Mouse (Mus musculus) MEL (cell line): ENCODE measurements around the gene Zfp414. TPM values are rescaled to one million over a fixed set of nuclear protein-coding genes. Genes with fewer than 3 reads are reported as not detected.
"Not testable (repeated sequence)": the region's sequence is repeated elsewhere in the genome, so short reads cannot be mapped to it uniquely, and the experiment has no call there.

Experiments used
- DNase-seq: peaks from one replicate; pipeline ENCODE4 v3.0.0; 2011; ENCODE audit warnings: low read depth, low spot score
- H3K27ac ChIP-seq: 2 replicates; pipeline ENCODE4 v1.5.1; 2012; ENCODE audit warnings: low read depth, mild to moderate bottlenecking, control low read depth, low read length, moderate library complexity; ENCODE audit not compliant: control insufficient read depth
- H3K27me3 ChIP-seq, 2 experiments: fragments of 150-350 bp in 1 of 2; sonication (generic) in 1 of 2; 2 replicates each; pipeline ENCODE4 v1.6.1; 2012; ENCODE audit warnings: low read length in 2 of 2, mild to moderate bottlenecking in 2 of 2, improper control_type of control experiment in 1 of 2, moderate library complexity in 1 of 2; ENCODE audit not compliant: insufficient read depth in 2 of 2, control insufficient read depth in 1 of 2
- H3K36me3 ChIP-seq, 2 experiments: 2 replicates each; pipeline ENCODE4 v1.6.1; 2012 to 2014; ENCODE audit warnings: low read length in 2 of 2, improper control_type of control experiment in 1 of 2, inconsistent platforms in 1 of 2, mild to moderate bottlenecking in 1 of 2; ENCODE audit not compliant: insufficient read depth in 2 of 2, control insufficient read depth in 1 of 2
- H3K4me1 ChIP-seq, 2 experiments: fragments of 150-350 bp in 1 of 2; sonication (generic) in 1 of 2; 2 replicates each; pipeline ENCODE4 v1.6.1; 2012; ENCODE audit warnings: low read length in 2 of 2, improper control_type of control experiment in 1 of 2, mild to moderate bottlenecking in 1 of 2; ENCODE audit not compliant: insufficient read depth in 2 of 2, control insufficient read depth in 1 of 2
- H3K4me3 ChIP-seq, 2 experiments: fragments of 150-350 bp in 1 of 2; sonication (generic) in 1 of 2; 2 replicates each; pipeline ENCODE4 v1.5.1; 2012; ENCODE audit warnings: low read depth in 2 of 2, low read length in 2 of 2, mild to moderate bottlenecking in 2 of 2, moderate library complexity in 2 of 2, control low read depth in 1 of 2, improper control_type of control experiment in 1 of 2; ENCODE audit not compliant: control insufficient read depth in 1 of 2, insufficient read depth in 1 of 2
- H3K79me2 ChIP-seq: 2 replicates; pipeline ENCODE4 v1.6.1; 2012; ENCODE audit warnings: mild to moderate bottlenecking, low read length, moderate library complexity; ENCODE audit not compliant: control insufficient read depth, poor library complexity, insufficient read depth
- H3K9ac ChIP-seq: 2 replicates; pipeline ENCODE4 v1.6.1; 2012; ENCODE audit warnings: low read depth, mild to moderate bottlenecking, control low read depth, low read length, moderate library complexity; ENCODE audit not compliant: control insufficient read depth, poor library complexity, severe bottlenecking
- H3K9me3 ChIP-seq: fragments of 150-350 bp; sonication (generic); replicated peaks from 2 replicates; pipeline ENCODE4 v1.6.1; 2012; ENCODE audit warnings: mild to moderate bottlenecking, low read length, improper control_type of control experiment, moderate library complexity; ENCODE audit not compliant: insufficient read depth
- CHD1 ChIP-seq: IDR thresholded peaks from 2 replicates; pipeline ENCODE4 v1.6.1; 2012; ENCODE audit warnings: low read depth, mild to moderate bottlenecking, inconsistent platforms, low read length, improper control_type of control experiment
- CHD2 ChIP-seq: IDR thresholded peaks from 2 replicates; pipeline ENCODE4 v1.6.1; 2011; ENCODE audit warnings: low read length, improper control_type of control experiment
- CTCF ChIP-seq, 3 experiments: IDR thresholded peaks in 2 of 3; conservative IDR thresholded peaks in 1 of 3; 2 replicates each; pipeline ENCODE4 v1.5.1; 2011 to 2012; ENCODE audit warnings: low read length in 3 of 3, low read depth in 2 of 3, mild to moderate bottlenecking in 2 of 3, improper control_type of control experiment in 1 of 3, inconsistent platforms in 1 of 3, mixed read lengths in 1 of 3, moderate library complexity in 1 of 3; ENCODE audit not compliant: control insufficient read depth in 1 of 3, insufficient read depth in 1 of 3, poor library complexity in 1 of 3, severe bottlenecking in 1 of 3
- ETS1 ChIP-seq: IDR thresholded peaks from 2 replicates; pipeline ENCODE4 v1.6.1; 2012; ENCODE audit warnings: low read depth, mild to moderate bottlenecking, inconsistent platforms, low read length, improper control_type of control experiment, moderate library complexity
- GABPA ChIP-seq: IDR thresholded peaks from 2 replicates; pipeline ENCODE4 v1.6.1; 2012; ENCODE audit warnings: low read depth, mild to moderate bottlenecking, inconsistent platforms, low read length, improper control_type of control experiment, moderate library complexity
- GATA1 ChIP-seq: IDR thresholded peaks from 2 replicates; pipeline ENCODE4 v1.6.1; 2011; ENCODE audit warnings: low read depth, low read length, improper control_type of control experiment
- MAX ChIP-seq: IDR thresholded peaks from 2 replicates; pipeline ENCODE4 v1.6.1; 2011; ENCODE audit warnings: low read length, improper control_type of control experiment
- POLR2A ChIP-seq, 2 experiments: IDR thresholded peaks; 2 replicates each; pipeline ENCODE4 v1.6.1; 2011 to 2012; ENCODE audit warnings: low read length in 2 of 2, mild to moderate bottlenecking in 2 of 2, control low read depth in 1 of 2, improper control_type of control experiment in 1 of 2, low read depth in 1 of 2, moderate library complexity in 1 of 2; ENCODE audit not compliant: control insufficient read depth in 1 of 2, insufficient read depth in 1 of 2, poor library complexity in 1 of 2
- POLR2AphosphoS2 ChIP-seq: IDR thresholded peaks from 2 replicates; pipeline ENCODE4 v1.6.1; 2011; ENCODE audit warnings: low read length, improper control_type of control experiment
- POLR2AphosphoS5 ChIP-seq: IDR thresholded peaks from 2 replicates; pipeline ENCODE4 v1.6.1; 2012; ENCODE audit warnings: low read depth, borderline replicate concordance, mild to moderate bottlenecking, inconsistent platforms, low read length, moderate library complexity, mixed read lengths
- RAD21 ChIP-seq: IDR thresholded peaks from 2 replicates; pipeline ENCODE4 v1.6.1; 2011; ENCODE audit warnings: mild to moderate bottlenecking, low read depth, low read length, improper control_type of control experiment
- RCOR1 ChIP-seq: IDR thresholded peaks from 2 replicates; pipeline ENCODE4 v1.6.1; 2012; ENCODE audit warnings: low read depth, mild to moderate bottlenecking, inconsistent platforms, low read length, improper control_type of control experiment
- SMC3 ChIP-seq: IDR thresholded peaks from 2 replicates; pipeline ENCODE4 v1.6.1; 2011; ENCODE audit warnings: low read depth, low read length, improper control_type of control experiment
- TBP ChIP-seq: IDR thresholded peaks from 2 replicates; pipeline ENCODE4 v1.8.0; 2011; ENCODE audit warnings: low read depth, low read length, improper control_type of control experiment
- TCF12 ChIP-seq: IDR thresholded peaks from 2 replicates; pipeline ENCODE4 v1.6.1; 2014; ENCODE audit warnings: low read depth, mild to moderate bottlenecking, inconsistent platforms, low read length, improper control_type of control experiment, moderate library complexity
- UBTF ChIP-seq: IDR thresholded peaks from 2 replicates; pipeline ENCODE4 v1.6.1; 2012; ENCODE audit warnings: low read depth, mild to moderate bottlenecking, inconsistent platforms, low read length, improper control_type of control experiment, moderate library complexity, borderline replicate concordance; ENCODE audit not compliant: insufficient read depth
- USF2 ChIP-seq, 2 experiments: IDR thresholded peaks; 2 replicates each; pipeline ENCODE4 v1.6.1; 2011 to 2012; ENCODE audit warnings: improper control_type of control experiment in 2 of 2, low read length in 2 of 2, borderline replicate concordance in 1 of 2, inconsistent platforms in 1 of 2, low read depth in 1 of 2, mild to moderate bottlenecking in 1 of 2; ENCODE audit not compliant: insufficient read depth in 1 of 2
- ZMIZ1 ChIP-seq: IDR thresholded peaks from 2 replicates; pipeline ENCODE4 v1.6.1; 2012; ENCODE audit warnings: low read depth, mild to moderate bottlenecking, inconsistent platforms, low read length, improper control_type of control experiment, moderate library complexity
- ZNF384 ChIP-seq: IDR thresholded peaks from 2 replicates; pipeline ENCODE4 v1.6.1; 2012; ENCODE audit warnings: low read depth, mild to moderate bottlenecking, inconsistent platforms, low read length, improper control_type of control experiment
- polyA plus RNA-seq, 2 experiments: library from polyadenylated mRNA; stranded (reverse) in 1 of 2; unstranded in 1 of 2; fragments of >175 nt in 1 of 2; fragments of >200 nt in 1 of 2; gene quantifications; 2 replicates each; pipeline versions ENCODE4 v1.2.1 to v1.2.4; 2012; ENCODE audit warnings: low replicate concordance in 2 of 2, low read depth in 1 of 2; ENCODE audit not compliant: insufficient read length in 2 of 2, insufficient read depth in 1 of 2, missing spikeins in 1 of 2
- total RNA-seq: library from RNA; depleted of rRNA; stranded (reverse); fragments of 300-350 nt; gene quantifications from 2 replicates; pipeline ENCODE4 v1.2.3, GENCODE M21; 2012

Zfp414 gene
- total and polyA plus RNA-seq, 3 experiments = 8.1 to 52.2 TPM; not detected in 1

DNA sequence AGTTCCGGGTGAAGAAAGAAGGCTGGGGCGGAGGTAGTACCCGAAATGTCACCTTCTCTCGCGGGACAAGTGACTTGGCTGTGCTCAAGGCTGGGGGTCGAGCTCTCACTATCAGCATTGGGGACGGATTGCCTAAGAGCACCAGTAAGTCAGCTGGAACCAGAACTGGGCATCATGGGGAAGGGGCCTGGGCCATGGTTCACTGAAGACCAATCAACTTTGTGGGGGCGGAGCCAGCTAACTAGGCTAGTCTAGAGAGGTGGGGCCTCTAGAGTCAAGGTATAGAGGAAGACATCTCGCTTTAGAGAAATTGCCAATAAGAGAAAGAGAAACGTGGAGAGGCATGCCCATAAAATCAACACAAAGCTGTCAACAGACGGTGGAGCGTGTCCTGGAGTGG, 26.9 kb upstream of the Zfp414 start:
- no peak for DNase-seq
- H3K27ac ChIP-seq = no peak overlapping the region
- H3K9ac ChIP-seq = no peak overlapping the region
- TF ChIP-seq GABPA = no peak
- TF ChIP-seq CHD2 = no peak
- H3K4me3 ChIP-seq = no peak overlapping the region
- no peaks in the 10 kb centered on the region for H3K4me1 ChIP-seq
- H3K79me2 ChIP-seq = no peaks in the 10 kb centered on the region
- H3K9me3 ChIP-seq = no peaks in the 10 kb centered on the region
- no peaks in the 10 kb centered on the region for H3K36me3 ChIP-seq
- peaks cover 0 to 4% of the 10 kb centered on the region in 2 experiments; a peak in 3 of 4 replicates for H3K27me3 ChIP-seq

GRCm38 (mm10) chr17:33607273-33607672, 21.6 kb upstream of the Zfp414 start:
- TF ChIP-seq ETS1 (no peak), CHD2 (no peak), CHD1 (no peak), UBTF (no peak), ZMIZ1 (no peak), TBP (no peak), SMC3 (no peak), ZNF384 (no peak), GATA1 (no peak), POLR2AphosphoS2 (no peak), MAX (no peak), RCOR1 (no peak), RAD21 (no peak), CTCF (IDR thresholded peaks at IDR 0.05 in 2 of 3, conservative IDR thresholded peaks at IDR 0.05 in 1 of 3; ENCODE audit: control insufficient read depth in 1 of 3, insufficient read depth in 1 of 3, low read depth in 2 of 3, low read length in 3 of 3, poor library complexity in 1 of 3, severe bottlenecking in 1 of 3) (no peak)
- no peak for DNase-seq
- Histone ChIP-seq H3K4me3 (no peak overlapping the region), H3K79me2 (no peaks in the 10 kb centered on the region), H3K27me3 (peaks cover 0 to 4% of the 10 kb centered on the region in 2 experiments; a peak in 3 of 4 replicates), H3K36me3 (no peaks in the 10 kb centered on the region), H3K27ac (no peak overlapping the region), H3K4me1 (no peaks in the 10 kb centered on the region), H3K9ac (no peak overlapping the region), H3K9me3 (no peaks in the 10 kb centered on the region)

GRCm38 (mm10) chr17:33610548-33610947, 18.3 kb upstream of the Zfp414 start:
- DNase-seq = no peak
- no peak for TF ChIP-seq GABPA
- no peak for TF ChIP-seq POLR2AphosphoS2
- TF ChIP-seq TCF12 = no peak
- TF ChIP-seq USF2 (IDR thresholded peaks at IDR 0.05; ENCODE audit: borderline replicate concordance in 1 of 2, insufficient read depth in 1 of 2, low read depth in 1 of 2, low read length in 2 of 2) = no peak
- TF ChIP-seq POLR2A (IDR thresholded peaks at IDR 0.05; ENCODE audit: control insufficient read depth in 1 of 2, insufficient read depth in 1 of 2, low read depth in 1 of 2, low read length in 2 of 2, poor library complexity in 1 of 2) = no peak
- no peak for TF ChIP-seq POLR2AphosphoS5
- TF ChIP-seq ZNF384 = no peak
- TF ChIP-seq, all 39 proteins: peak for 0
- Histone ChIP-seq H3K79me2 (no peaks in the 10 kb centered on the region), H3K36me3 (no peaks in the 10 kb centered on the region), H3K4me3 (no peak overlapping the region), H3K9me3 (no peaks in the 10 kb centered on the region), H3K27ac (no peak overlapping the region), H3K27me3 (no peaks in the 10 kb centered on the region; a peak in 1 of 4 replicates), H3K9ac (no peak overlapping the region), H3K4me1 (no peaks in the 10 kb centered on the region)

GRCm38 (mm10) chr17:33613726-33614125, 15.2 kb upstream of the Zfp414 start:
- not testable (repeated sequence) for H3K36me3 ChIP-seq, H3K27me3 ChIP-seq, DNase-seq, H3K27ac ChIP-seq, H3K4me1 ChIP-seq, H3K9me3 ChIP-seq, H3K4me3 ChIP-seq, H3K79me2 ChIP-seq, H3K9ac ChIP-seq
